Mouse (Mus musculus): ENCODE results near the gene Ssh2. TPM values are rescaled to one million over a fixed set of nuclear protein-coding genes. Genes with fewer than 3 reads are reported as not detected.

Gene Ssh2
- polyA plus RNA-seq, 1 experiment = 28.5 TPM

DNA sequence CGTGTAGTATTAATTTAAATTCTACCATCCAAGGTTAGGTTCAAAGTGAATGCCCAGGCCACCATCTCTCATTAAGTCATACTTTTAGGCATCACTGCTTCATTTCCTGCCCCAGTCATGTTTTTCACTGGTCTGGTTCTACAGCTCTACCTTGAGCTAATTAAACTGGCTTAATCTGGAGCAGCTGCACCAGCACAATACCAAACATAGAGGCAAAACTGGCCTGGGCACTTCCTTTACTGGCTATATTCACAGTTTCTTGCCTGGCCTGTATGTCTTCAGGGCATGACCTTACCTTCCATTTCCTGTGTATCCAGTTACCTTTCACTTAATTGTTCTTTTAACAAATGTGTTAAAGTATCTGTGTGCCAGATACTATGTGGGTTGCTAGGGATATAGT is 81.2 kb downstream of the Ssh2 start:
- TF ChIP-seq CTCF (IDR thresholded peaks at IDR 0.05; ENCODE audit: borderline replicate concordance, extremely low read depth, insufficient read depth, insufficient read length) (no peak), POLR2A (IDR thresholded peaks at IDR 0.05; ENCODE audit: borderline replicate concordance, extremely low read depth, insufficient read depth, insufficient read length, poor library complexity, severe bottlenecking) (no peak)
- no peak for DNase-seq (ENCODE audit: low read depth)

DNA sequence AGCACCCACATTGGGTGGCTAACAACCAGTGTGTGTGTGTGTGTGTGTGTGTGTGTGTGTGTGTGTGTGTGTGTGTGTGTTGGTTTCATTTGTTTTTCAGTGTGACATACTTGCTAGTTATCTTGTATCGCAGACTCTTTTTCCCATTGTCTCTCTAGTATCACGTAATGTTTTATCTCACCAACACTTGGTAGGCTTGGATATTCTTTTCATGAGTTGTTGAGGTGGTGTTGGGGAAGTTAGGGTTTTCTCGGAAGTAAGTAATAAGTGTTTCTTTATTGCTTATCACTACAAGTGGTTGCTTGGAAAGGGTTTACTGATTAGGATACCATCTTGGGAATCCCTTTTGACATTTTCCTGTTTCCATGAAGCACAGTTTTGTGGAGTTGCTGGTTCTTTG is 91.1 kb downstream of the Ssh2 start:
- no peak for DNase-seq (ENCODE audit: low read depth)
- TF ChIP-seq POLR2A (IDR thresholded peaks at IDR 0.05; ENCODE audit: borderline replicate concordance, extremely low read depth, insufficient read depth, insufficient read length, poor library complexity, severe bottlenecking) = no peak
- TF ChIP-seq CTCF (IDR thresholded peaks at IDR 0.05; ENCODE audit: borderline replicate concordance, extremely low read depth, insufficient read depth, insufficient read length) = no peak

DNA sequence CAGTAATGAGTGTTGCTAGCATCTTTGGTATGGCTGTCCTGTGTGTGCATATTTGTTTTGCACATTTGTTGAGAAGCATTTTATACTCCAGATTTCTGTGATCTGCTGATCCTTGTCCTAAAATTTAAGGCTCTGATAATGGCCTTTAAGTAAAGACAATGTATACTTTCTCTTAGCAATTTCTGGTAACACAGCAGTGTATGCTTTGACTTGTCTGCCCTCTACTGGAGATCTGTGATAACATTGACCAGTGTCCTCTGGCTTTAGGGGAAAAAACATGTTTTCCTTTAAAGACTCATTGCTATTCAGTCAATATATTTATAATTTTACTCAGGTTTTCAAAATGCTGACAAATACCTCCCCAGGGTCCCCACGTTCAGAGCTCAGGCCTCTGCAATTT is 92.4 kb downstream of the Ssh2 start:
- DNase-seq (ENCODE audit: low read depth) = peak; percentile 69
- no peak for TF ChIP-seq POLR2A (IDR thresholded peaks at IDR 0.05; ENCODE audit: borderline replicate concordance, extremely low read depth, insufficient read depth, insufficient read length, poor library complexity, severe bottlenecking)
- TF ChIP-seq CTCF (IDR thresholded peaks at IDR 0.05; ENCODE audit: borderline replicate concordance, extremely low read depth, insufficient read depth, insufficient read length) = peak; percentile 55; the same call in 1 of the 2 replicates

DNA sequence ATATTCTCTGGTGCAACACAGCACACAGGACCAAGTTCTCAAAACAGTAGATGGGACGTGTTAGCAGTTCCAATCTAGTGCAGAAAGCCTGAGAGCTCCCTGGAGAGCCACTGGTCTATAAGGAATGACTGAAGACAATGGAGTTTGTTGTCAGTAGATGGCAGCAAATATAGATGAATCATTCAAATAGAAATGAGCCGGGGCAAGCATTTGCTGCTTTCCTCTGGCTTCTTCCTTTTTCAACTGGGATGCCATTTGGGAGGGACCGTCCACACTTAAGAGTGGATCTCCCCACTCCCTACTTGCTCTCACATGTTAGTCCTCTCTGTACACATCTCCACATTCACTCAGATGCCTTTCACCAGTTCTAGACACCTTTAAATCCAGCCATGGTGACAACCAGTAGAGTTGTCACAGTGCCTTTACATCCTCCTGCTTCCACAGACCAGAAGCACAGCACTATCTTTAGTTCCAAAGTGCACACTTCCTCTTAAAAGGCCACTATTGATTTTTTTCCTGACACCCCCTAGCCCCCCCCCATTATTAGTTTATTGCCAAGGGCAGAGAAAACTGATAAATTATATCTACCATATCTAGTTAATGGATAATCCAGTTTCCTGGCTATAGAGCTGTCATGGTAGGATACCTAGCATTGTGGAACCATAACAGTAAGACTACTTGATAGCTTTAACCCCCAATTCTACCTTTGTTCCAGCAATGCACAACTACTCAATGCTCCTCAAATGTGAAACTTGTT is 101.8 kb downstream of the Ssh2 start:
- no peak for TF ChIP-seq POLR2A (IDR thresholded peaks at IDR 0.05; ENCODE audit: borderline replicate concordance, extremely low read depth, insufficient read depth, insufficient read length, poor library complexity, severe bottlenecking)
- no peak for TF ChIP-seq CTCF (IDR thresholded peaks at IDR 0.05; ENCODE audit: borderline replicate concordance, extremely low read depth, insufficient read depth, insufficient read length)
- peak; percentile 43 for DNase-seq (ENCODE audit: low read depth)

DNA sequence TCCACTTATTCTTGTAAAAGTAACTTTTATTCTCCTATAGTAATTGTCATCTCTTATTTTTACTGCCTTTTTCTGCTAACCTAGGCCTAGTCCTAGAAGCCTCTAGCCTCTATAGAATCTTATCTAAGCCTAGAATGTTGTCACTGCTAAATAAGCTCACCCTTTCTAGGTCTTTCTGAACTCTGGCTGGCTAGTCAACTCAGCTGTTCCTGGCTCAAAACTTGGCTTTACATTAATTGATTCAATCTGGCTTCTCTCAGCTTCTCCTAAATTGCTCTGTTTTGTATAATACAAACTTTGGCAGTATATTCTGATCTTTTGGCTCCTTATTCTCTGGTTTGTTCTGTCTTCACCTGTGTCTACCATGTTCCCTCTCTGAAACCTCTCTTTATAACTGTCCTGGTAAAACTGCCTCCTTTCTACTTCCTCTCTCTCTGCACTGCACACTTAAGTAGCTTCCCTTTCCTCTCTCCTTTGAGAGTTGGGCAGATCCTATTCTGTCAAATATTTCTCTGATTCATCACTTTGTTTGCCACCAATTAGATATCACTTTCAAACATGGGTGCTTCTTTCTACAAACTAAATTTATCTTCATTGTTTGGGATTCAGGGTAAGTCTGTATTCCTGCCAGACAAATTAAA is 102.5 kb downstream of the Ssh2 start:
- TF ChIP-seq POLR2A (IDR thresholded peaks at IDR 0.05; ENCODE audit: borderline replicate concordance, extremely low read depth, insufficient read depth, insufficient read length, poor library complexity, severe bottlenecking) = no peak
- TF ChIP-seq CTCF (IDR thresholded peaks at IDR 0.05; ENCODE audit: borderline replicate concordance, extremely low read depth, insufficient read depth, insufficient read length) = no peak
- no peak for DNase-seq (ENCODE audit: low read depth)

DNA sequence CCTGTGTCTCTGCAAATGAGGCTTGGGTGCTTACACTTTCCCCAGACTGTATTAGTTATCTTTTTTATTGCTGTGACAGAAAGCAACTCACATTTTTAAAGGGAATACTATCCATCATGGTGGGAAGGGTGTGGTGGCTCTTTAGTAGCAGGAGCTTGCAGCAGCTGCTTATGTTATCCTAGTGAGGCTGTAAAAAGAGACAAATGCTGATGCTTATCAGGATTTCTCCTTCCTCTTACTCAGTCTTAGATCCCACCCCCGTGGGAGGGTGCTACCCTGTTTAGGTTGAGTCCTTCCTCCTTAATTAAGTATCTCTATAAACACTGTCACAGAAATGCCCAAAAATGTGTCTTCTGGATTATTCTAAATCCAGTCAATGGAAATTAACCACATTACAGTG is 105.1 kb downstream of the Ssh2 start:
- no peak for DNase-seq (ENCODE audit: low read depth)
- TF ChIP-seq CTCF (IDR thresholded peaks at IDR 0.05; ENCODE audit: borderline replicate concordance, extremely low read depth, insufficient read depth, insufficient read length) = no peak
- TF ChIP-seq POLR2A (IDR thresholded peaks at IDR 0.05; ENCODE audit: borderline replicate concordance, extremely low read depth, insufficient read depth, insufficient read length, poor library complexity, severe bottlenecking) = no peak

DNA sequence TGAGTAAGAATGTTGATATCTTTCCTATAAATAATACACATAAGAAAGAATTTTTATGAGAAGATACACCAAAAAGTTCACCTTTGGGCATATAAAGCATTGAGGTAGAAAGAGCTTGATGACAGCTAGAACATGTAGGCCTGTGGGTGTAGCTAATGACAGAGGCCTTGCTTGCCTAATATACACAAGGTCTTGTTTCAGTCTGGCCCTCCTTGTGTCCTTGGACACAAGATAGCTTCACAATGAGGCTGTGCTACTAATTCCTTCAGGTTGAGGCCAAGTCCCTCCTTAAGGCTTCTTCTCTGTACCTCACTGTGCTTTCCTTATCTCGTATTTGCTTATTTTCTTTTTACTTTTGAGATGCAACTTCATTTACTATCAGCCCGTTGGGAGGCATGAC is 114.4 kb downstream of the Ssh2 start:
- DNase-seq (ENCODE audit: low read depth) = no peak
- TF ChIP-seq POLR2A (IDR thresholded peaks at IDR 0.05; ENCODE audit: borderline replicate concordance, extremely low read depth, insufficient read depth, insufficient read length, poor library complexity, severe bottlenecking) (no peak), CTCF (IDR thresholded peaks at IDR 0.05; ENCODE audit: borderline replicate concordance, extremely low read depth, insufficient read depth, insufficient read length) (no peak)

DNA sequence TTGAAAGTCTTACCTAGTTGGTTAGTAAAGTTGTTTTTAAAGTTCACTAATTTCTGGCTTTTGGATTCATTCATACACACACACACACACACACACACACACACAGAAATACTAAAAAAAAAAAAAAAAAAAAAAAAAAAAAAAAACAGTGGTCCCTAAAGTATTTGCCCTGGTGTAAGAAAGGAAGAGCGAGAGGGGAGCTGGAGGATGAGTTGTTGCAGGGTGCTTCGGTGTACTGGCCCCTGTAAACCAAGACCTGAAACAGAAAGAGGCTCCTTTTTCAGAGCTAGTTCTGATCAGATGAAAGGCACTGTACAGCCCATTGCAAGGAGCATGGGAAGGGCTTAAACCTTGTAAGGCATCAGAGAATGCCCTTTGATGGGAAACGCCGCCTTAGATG is 131.2 kb downstream of the Ssh2 start:
- TF ChIP-seq POLR2A (IDR thresholded peaks at IDR 0.05; ENCODE audit: borderline replicate concordance, extremely low read depth, insufficient read depth, insufficient read length, poor library complexity, severe bottlenecking) (no peak), CTCF (IDR thresholded peaks at IDR 0.05; ENCODE audit: borderline replicate concordance, extremely low read depth, insufficient read depth, insufficient read length) (no peak)
- no peak for DNase-seq (ENCODE audit: low read depth)

DNA sequence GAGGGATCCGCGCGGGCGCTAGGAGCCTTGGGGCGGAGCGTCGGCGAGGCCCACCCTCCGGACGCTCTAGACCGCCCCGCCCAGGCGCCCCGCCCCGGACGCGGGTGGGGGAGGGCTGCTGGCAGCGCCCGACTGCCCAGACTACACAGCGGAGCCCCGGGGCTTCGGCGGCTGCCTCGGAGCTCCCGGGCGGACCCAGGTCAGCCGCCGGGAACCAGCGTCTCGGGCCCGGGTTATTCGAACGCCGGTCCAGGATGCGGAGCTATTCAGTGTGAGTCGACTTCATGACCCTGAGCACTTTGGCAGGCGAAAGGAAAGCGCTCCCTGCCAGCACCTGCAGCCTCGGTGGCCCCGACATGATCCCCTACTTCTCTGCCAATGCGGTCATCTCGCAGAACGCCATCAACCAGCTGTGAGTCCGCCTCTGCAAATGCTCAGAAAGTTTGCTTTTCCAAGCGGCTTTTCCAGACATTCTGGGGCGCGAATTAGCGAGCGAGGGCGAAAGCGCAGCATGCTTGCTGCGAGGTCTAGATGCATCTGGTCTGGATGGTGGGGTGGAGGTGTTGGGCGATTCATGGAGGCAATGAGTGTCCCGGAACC is 132.2 kb downstream of the Ssh2 start:
- DNase-seq (ENCODE audit: low read depth) = peak; percentile 86
- TF ChIP-seq POLR2A (IDR thresholded peaks at IDR 0.05; ENCODE audit: borderline replicate concordance, extremely low read depth, insufficient read depth, insufficient read length, poor library complexity, severe bottlenecking) (0 out of 2 replicates have a peak, but pooled peaks have one; percentile 28), CTCF (IDR thresholded peaks at IDR 0.05; ENCODE audit: borderline replicate concordance, extremely low read depth, insufficient read depth, insufficient read length) (no peak)

DNA sequence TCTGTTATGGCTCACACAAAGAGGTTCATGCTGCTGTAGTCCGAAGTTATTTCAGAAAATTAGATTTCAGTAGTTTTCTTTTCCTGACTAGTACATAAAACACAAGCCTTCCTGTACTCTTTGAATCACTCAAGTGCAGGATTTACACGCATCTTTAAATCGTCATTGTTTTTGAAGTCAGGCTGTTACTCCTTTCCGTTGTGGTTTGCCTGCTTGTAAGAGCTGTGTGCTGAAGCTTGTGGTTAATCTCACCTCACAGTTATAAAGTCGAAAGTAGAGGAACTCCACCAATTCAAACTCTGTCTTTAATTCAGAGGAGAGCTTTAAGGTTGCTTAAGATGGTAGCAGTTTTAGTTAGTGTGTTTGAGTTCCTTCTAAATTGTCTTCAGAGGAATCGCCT is 132.9 kb downstream of the Ssh2 start:
- DNase-seq (ENCODE audit: low read depth) = peak; percentile 1
- TF ChIP-seq CTCF (IDR thresholded peaks at IDR 0.05; ENCODE audit: borderline replicate concordance, extremely low read depth, insufficient read depth, insufficient read length) (no peak), POLR2A (IDR thresholded peaks at IDR 0.05; ENCODE audit: borderline replicate concordance, extremely low read depth, insufficient read depth, insufficient read length, poor library complexity, severe bottlenecking) (no peak)

DNA sequence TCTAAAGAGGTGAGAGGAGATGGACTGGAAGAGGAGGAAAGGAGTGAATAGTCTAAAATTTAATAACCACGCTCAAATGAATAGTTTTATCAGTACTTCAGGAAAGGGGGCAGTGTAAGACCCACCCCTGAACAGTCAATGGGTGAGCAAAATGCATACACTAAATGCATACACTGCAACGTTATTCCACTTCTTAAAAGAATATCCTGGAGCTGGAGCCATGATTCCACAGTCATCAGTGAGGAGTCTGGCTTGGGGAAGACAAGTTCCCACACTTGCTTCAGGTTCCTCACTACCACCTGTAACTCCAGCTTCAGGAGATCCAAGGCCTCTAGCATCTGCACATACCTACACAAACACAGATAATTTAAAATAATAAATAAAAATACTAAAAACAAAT is 133.6 kb downstream of the Ssh2 start:
- no peak for TF ChIP-seq POLR2A (IDR thresholded peaks at IDR 0.05; ENCODE audit: borderline replicate concordance, extremely low read depth, insufficient read depth, insufficient read length, poor library complexity, severe bottlenecking)
- TF ChIP-seq CTCF (IDR thresholded peaks at IDR 0.05; ENCODE audit: borderline replicate concordance, extremely low read depth, insufficient read depth, insufficient read length) = no peak
- DNase-seq (ENCODE audit: low read depth) = no peak

Measured in brain, embryonic 14.5 days (tissue).